Mouse (Mus musculus) neutrophil, adult 5-6 weeks (primary cell): ENCODE data around the gene Enox1. TPM values are rescaled to one million over a fixed set of nuclear protein-coding genes. Genes with fewer than 3 reads are reported as not detected.

Experiments
- ATAC-seq: fragments of 151-379, 151-347 bp; 2 replicates; pipeline ENCODE4 v1.8.0; 2017; ENCODE audit warnings: mild to moderate bottlenecking, moderate TSS enrichment; ENCODE audit not compliant: insufficient number of reproducible peaks, poor library complexity, low FRiP score, severe bottlenecking; ENCODE audit errors: extremely low read depth
- total RNA-seq: library from RNA; stranded (forward); fragments of 200-1000 nt; gene quantifications from 2 replicates; pipeline ENCODE4 v1.2.3, GENCODE M21; 2017

The Enox1 gene
- total RNA-seq, 1 experiment from 2014 or later: not detected

GRCm38 (mm10) chr14:77183491-77183890 lies 26.9 kb downstream of the Enox1 start:
- ATAC-seq: no peak

- no peak for ATAC-seq
These were observed 33.6 kb downstream of the Enox1 start for GRCm38 (mm10) chr14:77190158-77190557.

- no peak for ATAC-seq
These were observed 38.9 kb downstream of the Enox1 start for GRCm38 (mm10) chr14:77195314-77196020.

- ATAC-seq: no peak
These were observed 39.7 kb downstream of the Enox1 start for GRCm38 (mm10) chr14:77196246-77196645.

- ATAC-seq: no peak
These were observed 40.9 kb downstream of the Enox1 start for GRCm38 (mm10) chr14:77197414-77197915.

- no peak for ATAC-seq
These were observed 54.3 kb downstream of the Enox1 start for GRCm38 (mm10) chr14:77210889-77211288.

- ATAC-seq: no peak
These were observed 56.6 kb downstream of the Enox1 start for GRCm38 (mm10) chr14:77213210-77213609.

GRCm38 (mm10) chr14:77214848-77215247 lies 58.3 kb downstream of the Enox1 start:
- ATAC-seq: no peak

- ATAC-seq: no peak
These were observed 68.8 kb downstream of the Enox1 start for GRCm38 (mm10) chr14:77225346-77225745.

- no peak for ATAC-seq
These were observed 82.2 kb downstream of the Enox1 start for GRCm38 (mm10) chr14:77238811-77239210.

GRCm38 (mm10) chr14:77239360-77239759 lies 82.8 kb downstream of the Enox1 start:
- no peak for ATAC-seq

- ATAC-seq: no peak
These were observed 90.4 kb downstream of the Enox1 start for GRCm38 (mm10) chr14:77246977-77247376.

GRCm38 (mm10) chr14:77248426-77248825 lies 91.9 kb downstream of the Enox1 start:
- no peak for ATAC-seq

GRCm38 (mm10) chr14:77248946-77249345 lies 92.4 kb downstream of the Enox1 start:
- no peak for ATAC-seq

- ATAC-seq: no peak
These were observed 94.2 kb downstream of the Enox1 start for GRCm38 (mm10) chr14:77250652-77251238.

GRCm38 (mm10) chr14:77255201-77255600 lies 98.6 kb downstream of the Enox1 start:
- ATAC-seq: no peak

GRCm38 (mm10) chr14:77255711-77256110 lies 99.1 kb downstream of the Enox1 start:
- ATAC-seq: no peak

GRCm38 (mm10) chr14:77256943-77257342 lies 100.4 kb downstream of the Enox1 start:
- no peak for ATAC-seq

GRCm38 (mm10) chr14:77257461-77257860 lies 100.9 kb downstream of the Enox1 start:
- no peak for ATAC-seq

- ATAC-seq: no peak
These were observed 101.6 kb downstream of the Enox1 start for GRCm38 (mm10) chr14:77258186-77258585.
